Mouse (Mus musculus) embryo, embryonic 9.5 days (tissue): Measurements from ENCODE around the gene Clint1.

ENCODE experiments used
- DNase-seq: peaks from one replicate; pipeline ENCODE4 v3.0.0-alpha.2; 2017; ENCODE audit errors: extremely low spot score

Clint1 gene

DNA sequence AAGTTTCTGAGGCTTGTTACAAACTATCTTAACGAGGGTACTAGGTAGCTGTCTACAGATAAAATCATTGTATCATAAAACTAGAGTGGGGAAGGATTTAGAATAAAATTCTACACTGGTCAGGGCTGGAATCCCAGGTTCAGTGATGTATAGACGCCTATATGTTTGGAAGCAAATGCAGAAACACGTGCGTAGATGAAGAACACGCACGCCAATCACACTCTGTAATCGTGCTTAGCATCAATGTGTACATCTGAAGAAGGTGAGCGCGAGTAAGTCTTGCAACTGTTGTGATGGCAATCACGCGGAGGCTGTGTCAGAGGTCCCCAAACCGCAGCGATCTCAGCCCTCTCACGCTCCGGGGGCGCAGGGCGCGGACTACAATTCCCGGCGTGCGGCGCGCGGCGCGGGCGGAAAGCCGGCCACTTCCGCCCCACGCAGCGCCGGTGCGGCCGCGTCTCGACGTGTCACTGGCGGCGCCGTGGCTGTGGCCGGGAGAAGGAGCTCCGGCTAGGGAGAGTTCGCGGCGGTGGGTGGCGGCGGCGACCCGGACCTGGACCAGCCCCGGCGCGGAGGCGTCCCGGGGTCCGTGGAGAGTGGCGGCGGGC, at the start of gene Clint1:
TSS of gene Clint1 (plus strand) at position 536 of the 608 bp plus-strand sequence.
- DNase-seq: peak; percentile 83

DNA sequence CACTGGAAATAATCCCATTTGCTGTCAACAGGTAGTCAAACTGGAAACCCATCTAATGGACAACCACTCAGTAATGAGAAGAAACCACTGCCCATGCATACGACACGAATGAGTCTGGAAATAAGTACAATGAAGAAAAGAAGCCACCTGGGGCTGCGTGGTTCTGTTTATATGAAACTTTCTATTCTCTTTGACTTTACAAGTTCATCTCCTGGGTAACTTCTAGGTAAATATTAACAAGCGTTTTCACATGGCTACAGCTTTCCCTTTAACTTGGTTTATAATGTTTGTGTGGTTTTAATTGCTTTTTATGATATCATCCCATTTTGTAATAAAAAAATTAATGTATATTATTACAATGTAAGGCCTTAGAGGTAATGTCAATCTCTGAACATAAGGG, 47.8 kb upstream of the Clint1 start:
- no peak for DNase-seq

DNA sequence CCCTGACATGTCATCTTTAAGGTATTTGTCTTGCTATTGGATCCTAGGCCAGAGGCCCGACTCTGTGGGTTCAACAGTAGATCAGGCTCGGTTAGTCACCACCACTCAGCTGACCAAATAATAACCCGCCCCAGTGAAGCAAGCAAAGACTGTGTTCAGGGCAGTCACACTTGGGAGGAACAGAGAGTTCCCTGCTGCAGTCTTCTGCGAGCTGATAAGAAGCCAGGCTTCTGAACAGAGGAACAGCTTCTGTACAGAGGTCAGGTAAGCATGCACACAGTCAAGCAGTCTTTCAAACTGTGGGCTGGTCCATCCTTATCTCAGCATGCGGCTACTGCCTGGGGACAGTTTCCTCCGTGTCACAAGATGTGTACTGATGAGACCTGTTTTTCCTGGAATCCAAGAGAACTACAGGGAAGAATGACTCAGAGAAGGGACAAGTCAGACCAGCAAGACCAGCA, 46.5 kb upstream of the Clint1 start:
- no peak for DNase-seq

DNA sequence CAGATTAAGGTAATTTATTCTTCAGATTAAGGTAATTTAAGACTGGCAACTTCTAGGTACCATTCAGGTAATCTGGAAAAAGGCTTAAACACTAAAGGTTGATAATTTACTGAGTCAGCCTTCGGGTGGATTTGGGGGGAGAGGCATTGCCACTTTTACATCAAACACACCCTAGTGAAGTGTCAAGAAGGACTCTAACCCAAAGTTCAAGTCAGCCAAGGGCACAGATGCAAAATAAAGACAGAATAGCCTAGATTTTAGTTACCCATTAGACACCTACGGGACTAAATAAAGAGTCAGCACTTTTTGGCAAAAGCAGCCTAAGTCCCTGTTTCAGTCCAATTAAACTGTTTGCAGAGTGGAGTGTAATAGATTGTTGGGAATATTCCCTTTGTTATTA, 46.0 kb upstream of the Clint1 start:
- DNase-seq: no peak

DNA sequence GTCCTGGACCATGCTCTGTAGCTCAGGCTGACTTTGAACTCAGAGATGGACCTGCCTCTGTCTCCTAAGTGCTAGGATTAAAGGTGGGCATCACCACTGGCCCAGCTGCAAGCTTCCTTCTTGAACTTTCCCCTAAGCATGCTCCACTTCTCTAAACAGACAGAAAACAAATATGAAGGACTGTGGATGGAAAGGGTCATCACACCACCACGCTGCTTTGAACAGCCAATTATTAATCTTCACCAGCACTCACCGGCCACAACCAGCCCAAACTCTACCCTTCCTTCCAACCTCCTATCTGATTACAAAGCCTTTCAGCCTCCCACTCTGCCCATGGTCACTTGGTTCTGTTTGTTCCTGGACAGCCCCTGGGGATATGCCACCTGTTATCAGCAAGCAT, 45.6 kb upstream of the Clint1 start:
- DNase-seq: no peak

DNA sequence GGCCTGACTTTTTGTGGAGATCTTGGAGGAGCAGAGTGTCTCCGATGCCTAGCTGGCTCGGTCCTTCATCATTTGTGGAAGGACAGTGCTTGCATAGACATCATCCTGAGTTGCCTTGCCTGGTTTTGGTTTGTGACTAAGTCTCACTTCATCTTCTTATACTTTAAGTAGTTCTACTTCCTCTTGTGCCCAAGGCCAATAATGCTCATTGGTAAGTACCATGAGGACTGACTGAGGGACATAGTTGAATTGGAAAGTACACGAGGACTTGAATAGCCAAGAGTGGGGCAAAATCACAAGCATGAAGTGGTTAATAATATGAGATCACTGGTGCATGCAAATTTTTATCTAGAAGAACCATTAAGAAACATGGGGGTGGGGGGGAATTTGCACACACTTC, 45.0 kb upstream of the Clint1 start:
- no peak for DNase-seq

DNA sequence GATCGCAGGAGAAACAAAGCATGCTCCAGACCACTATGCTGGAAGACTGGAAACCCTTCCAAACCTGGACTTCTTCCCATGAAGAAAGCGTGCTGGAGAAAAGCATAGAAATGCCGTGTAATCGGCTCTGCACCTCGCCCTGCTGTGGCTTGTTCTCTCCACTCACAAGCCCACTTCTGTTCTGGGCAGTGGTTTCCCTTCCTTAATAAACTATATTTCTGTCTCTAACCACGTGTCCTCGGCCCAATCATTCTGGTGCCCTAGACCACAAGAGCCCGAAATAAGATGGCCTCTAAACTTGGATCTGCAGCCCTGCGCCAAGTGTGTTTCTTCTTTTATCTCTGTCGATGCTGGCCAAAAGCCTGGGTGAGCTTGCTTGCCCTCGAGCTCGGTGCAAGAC, 44.0 kb upstream of the Clint1 start:
- no peak for DNase-seq

DNA sequence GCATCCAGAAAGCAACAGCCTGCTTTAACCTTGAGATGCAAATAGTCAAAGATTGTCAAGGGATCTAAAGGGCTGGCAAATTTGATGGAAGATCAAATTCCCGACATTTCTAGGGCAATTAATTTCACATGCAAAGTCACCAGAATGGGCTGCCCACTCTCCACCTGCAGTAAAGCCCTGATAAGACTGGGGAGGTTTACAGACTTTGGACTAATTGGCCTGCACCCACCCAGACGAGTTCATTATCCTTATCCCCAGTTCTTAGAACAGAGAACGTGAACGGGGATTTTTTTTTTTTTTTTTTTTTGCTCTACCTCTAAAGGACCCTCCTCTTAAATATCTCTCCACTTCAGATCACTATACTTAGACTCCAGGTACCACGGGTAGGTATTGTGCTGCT, 42.4 kb upstream of the Clint1 start:
- DNase-seq: no peak

DNA sequence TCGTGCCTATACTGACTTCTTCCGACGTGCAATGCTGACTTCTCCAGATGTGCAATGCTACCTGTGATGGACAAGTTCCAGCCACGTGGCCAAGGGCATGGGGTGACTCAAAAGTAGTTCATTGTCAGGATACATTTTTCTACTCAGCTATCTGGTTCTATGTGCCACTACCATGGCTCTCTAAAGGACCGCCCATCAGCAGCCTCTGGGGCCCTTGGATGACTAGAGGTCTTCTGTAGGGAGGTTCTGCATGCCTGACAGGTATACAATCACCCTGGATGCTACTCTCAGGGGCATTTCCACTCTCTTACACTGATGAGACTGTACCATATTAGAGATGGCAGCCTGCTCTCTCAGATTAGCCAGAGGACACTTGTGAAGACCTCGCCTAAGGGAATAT, 41.8 kb upstream of the Clint1 start:
- no peak for DNase-seq

DNA sequence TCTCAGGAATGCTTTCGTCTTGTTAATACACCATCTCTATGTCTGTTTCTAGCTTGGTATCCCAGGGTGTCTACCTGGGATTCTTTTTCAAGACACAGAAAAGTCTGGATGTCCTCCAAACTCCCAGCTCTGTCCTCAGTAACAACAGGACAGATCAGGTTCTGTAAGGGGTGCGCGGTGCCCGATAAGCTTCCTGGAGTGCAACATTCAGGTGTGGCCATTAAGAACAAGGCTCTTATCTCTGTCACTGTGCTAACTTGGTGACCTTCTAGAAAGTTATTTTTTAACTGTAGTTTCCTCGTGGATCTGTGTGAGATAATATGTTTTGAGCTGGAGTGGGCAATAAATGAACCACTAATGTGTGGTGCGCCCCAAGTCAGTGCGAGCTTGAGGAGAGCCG, 41.0 kb upstream of the Clint1 start:
- DNase-seq: no peak

DNA sequence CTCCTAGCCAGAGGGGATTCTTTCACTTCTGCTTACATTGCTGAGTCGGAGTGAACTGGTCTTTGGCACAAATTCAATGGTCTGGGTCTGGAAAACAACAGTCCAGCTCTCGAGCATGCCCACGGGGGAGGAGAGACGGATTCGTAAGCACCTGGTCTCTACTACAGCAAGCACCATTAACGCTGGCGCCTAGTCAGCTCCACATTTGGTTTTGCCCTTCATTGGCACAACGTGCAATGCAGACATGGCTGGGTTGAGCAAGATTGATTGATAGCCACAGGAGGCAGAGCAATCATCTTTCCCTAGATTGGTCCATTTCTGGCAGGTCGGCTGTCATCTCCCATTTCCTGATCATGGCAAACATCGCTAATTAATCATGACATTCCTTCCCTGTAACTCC, 36.2 kb upstream of the Clint1 start:
- DNase-seq: no peak

DNA sequence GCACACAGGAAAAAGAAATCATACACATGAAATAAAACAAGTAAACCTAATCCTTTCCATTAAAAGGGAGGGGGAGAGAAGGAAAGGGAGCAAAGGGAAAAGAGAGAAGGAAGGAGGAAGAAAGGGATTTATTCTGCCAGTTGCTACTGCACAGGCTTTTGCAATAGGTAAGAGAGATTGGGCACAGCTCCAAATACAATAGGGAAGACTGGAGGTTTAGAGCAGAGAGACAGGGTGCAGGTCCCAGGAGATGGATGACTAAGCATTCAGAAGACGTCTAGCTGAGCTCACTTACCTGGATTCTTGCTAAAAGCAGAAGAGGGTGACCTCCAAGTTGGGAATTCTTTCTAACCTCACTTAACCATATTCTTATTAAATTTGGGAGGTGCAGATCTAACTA, 35.1 kb upstream of the Clint1 start:
- DNase-seq: no peak

DNA sequence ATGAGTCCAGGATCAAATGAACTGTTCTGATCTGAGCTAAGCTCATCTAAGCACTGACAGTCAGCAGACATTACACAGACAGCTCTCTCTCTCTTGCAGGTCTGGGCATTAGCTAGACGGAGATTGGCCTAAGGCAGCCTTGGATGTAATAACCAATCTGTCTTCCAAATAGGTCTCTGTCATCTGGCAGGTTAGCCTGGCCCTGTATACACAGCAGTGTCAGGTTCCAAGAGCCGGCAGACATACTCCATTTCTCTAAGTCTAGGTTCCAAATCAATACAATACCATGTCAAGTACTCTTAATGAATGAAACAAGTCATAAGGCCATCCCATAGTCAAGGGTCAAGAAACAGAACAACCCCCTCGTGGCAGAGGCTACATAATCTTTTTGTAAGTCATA, 33.9 kb upstream of the Clint1 start:
- DNase-seq: no peak

DNA sequence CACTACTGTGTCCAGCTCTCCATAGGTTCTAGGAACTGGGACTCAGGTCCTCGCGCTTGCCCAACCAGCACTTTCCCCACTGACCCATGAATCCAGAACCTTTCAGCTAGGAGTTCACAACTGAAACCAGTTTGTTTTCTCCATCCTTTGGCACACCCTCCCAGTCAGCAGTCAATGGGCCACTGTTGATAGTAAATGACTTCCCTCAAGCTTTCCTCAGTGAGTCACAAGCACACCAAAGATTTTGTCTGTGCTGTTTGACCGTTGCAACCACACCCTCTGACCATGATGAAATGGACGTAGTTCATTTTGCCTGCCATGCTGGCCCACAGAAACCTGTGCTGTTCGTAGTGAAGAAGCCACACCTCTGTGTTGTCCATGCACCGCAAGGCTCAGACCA, 30.9 kb upstream of the Clint1 start:
- no peak for DNase-seq

DNA sequence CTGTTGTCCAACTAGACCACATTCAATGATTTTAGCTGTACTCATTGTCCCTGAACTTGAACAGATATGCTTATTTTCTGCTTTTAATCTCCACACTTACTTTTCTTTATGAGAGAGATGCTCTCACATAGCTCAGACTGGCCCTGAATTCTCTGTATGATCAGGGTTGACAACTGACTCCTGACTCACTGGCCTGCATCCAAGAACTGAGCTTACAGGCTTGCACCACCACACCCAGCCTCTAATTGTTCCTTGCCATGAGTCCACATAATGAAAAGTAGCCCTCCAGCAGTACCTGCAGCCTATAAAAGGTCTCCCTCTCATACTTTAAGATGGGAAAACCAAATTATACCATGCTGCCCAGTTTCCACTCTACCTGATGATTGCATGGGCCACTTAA, 21.7 kb upstream of the Clint1 start:
- DNase-seq: no peak

DNA sequence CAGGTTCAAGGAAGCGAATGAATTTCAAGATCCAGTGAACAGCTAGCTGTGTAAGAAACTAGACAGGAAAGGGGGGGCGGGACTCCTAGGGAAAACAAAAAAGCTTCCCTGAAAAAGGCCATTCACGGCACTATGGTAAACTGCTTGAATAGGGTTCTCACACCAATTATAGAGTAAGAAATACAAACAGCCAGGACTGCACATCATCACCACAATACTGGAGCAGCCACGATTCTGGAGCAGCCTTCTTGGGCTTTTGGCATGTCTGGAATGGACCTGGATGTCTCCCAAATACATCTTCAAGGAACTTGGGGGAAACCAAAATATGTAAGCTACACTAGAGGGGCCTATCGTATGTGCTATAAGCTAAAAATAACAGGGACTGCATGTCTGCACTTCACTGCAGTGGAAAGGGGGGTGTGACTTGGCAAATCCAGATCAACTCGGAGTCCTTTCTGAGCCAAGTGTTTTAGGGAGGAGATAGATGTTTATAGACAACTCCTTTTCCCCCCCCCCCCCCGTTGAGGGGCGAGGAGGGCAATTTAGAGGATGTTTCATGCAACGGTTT, 21.0 kb upstream of the Clint1 start:
- DNase-seq: no peak

DNA sequence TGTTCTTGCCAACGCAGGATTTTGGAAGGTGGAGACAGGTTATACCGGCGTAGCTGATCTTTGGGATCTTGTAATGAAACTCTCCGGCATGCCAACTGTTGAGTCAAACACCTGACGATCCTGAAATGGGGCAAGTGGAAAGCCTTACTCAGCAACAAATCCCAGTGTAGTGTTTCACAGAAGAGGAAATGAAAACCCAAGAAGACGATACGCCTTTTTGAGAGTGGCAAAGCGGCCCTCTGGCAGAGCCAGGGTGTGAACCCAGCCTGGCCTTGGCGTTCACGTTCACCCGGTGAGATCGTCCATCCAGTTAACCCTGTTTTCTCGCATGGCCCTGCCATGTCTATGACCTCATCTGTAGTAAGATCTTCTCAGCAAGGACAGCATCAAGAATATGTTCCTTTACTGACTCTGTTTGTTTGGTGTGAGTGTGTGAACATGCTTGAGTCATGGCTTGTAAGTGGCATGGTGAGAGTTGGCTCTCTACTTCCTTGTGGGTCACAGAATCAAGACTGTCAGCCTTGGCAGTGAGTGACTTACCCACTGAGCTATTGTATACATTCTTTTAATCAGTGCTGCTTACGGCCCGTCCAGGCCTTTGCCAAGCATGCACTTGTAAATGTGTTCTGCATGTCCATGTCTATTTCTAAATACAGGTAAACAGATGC, 20.2 kb upstream of the Clint1 start:
- DNase-seq: no peak

DNA sequence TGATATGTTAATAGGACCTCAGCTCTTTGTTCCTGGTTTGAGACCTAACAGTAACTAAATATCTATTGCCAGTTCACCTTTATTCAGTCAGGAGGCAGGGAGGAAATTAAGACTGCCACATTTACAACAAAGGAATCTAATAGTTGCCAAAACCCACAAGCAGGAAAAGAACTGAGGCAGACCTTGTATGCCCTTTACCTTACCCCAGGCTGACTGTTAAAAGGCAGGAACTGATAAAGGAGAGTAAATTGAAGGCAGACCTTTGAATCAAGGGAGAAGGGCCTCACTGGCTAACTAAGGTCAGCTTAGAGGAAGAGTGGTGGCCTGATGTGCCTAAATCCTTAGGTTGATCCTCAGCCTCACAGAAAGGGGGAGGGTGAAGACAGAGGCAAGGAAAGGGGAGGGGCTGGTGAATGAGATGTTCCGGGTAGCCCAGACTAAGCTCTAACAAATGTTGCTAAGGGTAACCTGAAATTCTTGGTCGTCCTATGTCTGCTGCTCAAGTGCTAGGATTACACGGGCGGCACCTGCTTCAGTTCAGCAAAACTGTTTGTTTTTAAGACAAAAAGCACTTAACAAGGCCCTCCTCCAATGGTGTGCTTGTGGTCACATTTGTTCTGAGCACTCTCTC, 16.1 kb upstream of the Clint1 start:
- DNase-seq: peak; percentile 28

DNA sequence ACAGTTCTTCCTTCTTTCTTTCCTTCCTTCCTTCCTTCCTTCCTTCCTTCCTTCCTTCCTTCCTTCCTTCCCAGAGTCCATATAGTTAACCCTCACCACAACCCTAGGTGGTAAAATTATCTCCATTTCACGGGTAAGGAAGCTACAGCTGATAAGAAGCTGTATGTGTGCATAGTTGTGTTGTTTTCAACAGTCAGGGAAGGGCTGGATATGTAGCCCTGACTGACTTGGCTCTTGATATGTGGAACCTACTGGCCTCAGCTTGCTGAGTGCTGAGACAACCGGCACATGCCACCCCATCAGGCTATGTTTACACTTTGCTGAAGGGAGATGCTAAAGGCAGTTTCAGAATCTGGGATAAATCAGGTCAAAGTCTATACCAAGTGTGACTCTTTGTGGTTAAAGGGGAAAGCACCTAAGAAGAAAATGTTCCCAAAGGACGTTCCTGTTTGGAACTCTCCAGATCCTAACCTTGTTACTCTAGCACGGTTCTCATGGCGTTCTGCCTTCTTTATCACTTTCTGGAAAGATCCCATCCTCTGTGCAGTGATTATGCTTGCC, 14.5 kb upstream of the Clint1 start:
- DNase-seq: no peak

DNA sequence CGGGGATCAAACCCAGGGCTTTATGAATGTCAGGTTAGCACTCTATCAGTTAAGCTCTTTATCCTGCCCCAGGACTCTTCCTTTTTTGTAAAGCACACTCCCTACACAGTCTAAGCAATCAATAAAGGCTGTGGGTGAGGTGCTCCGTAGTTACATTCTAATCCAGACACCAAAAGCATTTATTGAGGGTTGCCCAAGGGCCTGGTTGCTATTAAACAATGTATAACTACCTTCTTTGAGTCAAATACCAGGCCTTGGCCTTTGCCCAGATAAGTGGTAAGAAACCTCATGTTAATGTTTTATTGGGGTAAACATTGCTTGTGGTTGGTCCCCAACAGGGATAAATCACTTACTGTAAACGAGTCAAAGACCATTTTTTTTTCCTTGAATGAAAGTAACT, 13.4 kb upstream of the Clint1 start:
- no peak for DNase-seq

DNA sequence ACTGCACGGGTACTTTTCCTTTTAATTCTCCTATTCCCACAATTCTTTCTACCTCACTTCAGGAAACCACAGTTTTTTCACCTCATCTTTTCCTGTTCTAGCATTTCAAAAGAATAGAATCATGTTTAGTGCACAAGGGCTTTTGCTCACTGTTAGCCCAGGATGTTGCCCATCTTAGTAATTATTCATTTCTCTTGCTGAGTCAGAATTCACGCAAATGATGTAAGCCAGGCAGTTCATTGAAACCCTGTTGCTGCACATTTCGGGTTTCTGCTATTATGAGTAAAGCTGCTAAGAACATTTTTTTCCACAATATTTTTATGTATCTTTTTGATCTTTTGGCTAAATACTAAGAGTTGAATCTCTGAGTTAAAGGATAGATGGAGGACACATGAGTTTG, 11.5 kb upstream of the Clint1 start:
- no peak for DNase-seq

DNA sequence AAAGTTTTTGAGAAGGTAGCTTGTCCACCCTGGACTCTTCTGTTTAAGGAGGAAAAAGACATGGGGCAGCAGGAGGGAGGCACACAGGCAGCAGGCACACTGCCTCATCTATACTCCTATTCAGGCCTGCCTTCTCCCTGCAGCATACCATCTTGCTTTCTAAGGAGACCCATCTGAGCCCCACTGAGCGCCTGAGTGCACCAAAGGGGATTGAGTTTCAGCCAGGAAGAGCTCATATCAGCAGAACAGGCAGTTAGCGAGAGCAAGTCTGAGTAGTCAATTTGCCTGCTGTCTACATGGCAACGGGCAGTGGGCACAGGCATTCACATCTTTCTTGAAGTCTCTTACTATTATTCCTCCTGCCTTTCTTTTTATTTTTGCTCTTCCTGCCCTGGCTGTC, 5.8 kb upstream of the Clint1 start:
- no peak for DNase-seq

DNA sequence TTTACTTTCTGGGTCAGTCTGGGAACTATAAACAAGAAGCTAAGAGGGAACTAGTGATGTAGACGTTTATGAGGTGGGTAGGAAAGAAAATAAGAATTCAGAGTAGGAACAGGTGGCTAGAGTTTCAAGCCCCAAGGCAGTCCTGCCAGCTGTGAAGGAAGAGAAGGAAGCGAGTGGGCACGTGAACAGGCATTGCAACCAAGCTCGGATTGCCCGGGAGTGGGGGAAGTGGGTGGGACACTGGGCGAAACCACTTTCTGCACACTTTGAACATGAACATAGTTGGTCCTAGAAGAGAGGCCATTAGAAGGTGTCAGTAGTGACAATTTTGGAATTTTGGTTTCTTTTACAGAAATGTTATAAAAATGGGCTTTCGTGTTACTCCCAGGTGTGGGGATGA, 4.3 kb upstream of the Clint1 start:
- no peak for DNase-seq
